Mouse (Mus musculus) testis, adult 10 weeks (tissue): Measurements from ENCODE around the gene Selenow. TPM values are rescaled to one million over a fixed set of nuclear protein-coding genes. Genes with fewer than 3 reads are reported as not detected.

Source experiments
- polyA plus RNA-seq: library from polyadenylated mRNA; stranded (reverse); fragments of 350-450 nt; fragmentation: Illumina TruSeq; extraction: RNeasy Lipid Tissue Mini Kit (QIAGEN cat#74804); gene quantifications from one replicate; pipeline ENCODE4 v1.2.3, GENCODE M21; 2014; ENCODE audit warnings: low read depth, low replicate concordance

The Selenow gene
- polyA plus RNA-seq = 12.0 TPM

GRCm38 (mm10) chr7:15922220-15922773 lies at the start of gene Selenow:
Gene Selenow, minus strand, starts transcription at chr7:15922402.

DNA sequence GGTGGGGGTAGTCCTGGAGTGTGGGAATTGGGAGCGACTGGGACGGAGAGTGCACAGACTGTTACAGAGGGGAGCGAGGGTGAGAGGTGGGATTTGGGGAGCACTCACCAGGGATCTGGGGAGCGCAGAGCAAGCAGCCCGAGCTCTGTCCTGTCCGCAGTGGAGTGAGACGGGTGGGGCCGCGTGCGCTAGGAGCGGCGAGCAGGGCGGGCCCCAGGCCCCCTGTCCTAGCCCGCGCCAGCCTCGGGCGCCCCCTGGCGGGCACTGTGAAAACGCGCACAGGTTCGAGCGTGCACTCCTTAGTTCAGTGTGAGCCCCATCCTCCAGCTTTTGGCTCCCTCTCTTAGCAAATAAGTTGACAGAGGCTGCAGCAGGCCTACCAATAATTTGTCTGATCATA lies 45.1 kb upstream of the Selenow start, which contains the start of gene Ehd2:
Ehd2 (minus strand) TSS at position 256 of the 400 bp plus-strand sequence.

DNA sequence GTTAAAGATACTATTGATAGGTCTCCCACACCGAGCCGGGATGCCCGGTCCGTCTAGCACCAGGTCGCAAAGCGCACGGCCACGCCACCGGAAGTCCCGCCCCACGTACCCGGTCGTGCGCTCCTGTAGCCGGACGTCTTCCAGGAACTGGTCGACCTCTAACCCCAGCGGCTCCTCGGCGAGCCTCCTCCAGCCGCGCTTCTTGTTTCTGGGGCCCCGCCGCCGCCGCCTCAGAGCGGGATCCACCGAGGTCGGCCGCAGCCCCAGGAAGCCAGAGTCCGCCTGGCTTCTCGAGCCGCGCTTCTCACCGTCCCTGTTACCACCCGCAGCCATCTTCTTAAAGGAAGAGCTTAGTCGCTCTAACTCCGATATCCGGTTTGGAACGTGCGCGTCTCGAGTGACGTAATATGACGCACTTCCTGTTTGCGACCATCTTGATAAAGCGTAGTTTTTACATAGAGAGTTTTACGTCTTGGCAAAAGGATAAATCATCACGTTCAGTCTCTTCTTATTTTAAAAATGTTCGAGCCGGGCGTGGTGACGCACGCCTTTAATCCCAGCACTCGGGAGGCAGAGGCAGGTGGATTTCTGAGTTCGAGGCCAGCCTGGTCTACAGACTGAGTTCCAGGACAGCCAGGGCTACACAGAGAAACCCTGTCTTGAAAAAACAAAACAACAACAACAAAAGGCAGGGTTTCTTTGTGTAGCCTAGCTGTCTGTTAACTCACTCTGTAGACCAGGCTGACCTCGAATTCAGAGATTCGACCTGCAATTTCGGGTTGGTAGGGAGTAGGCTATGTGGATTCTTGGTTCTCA lies 23.7 kb upstream of the Selenow start, which contains the start of gene Nop53:
Nop53 (minus strand) TSS at position 354 of the 816 bp plus-strand sequence.

DNA sequence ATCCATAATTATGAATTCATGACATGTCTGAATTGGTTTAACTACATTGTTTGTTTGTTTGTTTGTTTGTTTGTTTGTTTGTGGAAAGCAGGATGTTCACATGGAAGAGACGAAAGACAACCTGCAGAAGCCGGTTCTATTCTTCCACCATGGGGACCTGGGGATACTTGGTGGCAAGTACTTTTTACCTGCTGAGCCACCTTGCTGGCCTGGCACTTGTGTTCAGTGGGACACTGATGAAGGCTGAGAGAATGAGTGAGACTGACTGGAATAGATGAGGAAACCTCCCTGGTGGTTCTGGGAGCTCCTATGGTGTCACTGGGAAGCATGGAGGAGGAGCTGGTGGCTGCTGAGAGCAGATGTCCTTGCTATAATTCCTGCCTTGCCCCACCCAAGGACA lies 39.9 kb downstream of the Selenow start, which contains the start of gene Crxos:
Crxos (plus strand) TSS at position 301 of the 400 bp plus-strand sequence.

GRCm38 (mm10) chr7:15879756-15880155 lies 42.4 kb downstream of the Selenow start, which contains the start of gene Crx:
Gene Crx, minus strand, starts transcription at chr7:15879968.

Other genes with a start within 250 kb of the Selenow start
- gene Obox5, start 172.3 kb downstream of the Selenow start, polyA plus RNA-seq = not detected
- gene Obox6, start 82.7 kb downstream of the Selenow start, polyA plus RNA-seq = not detected
- gene Crx, start 42.4 kb downstream of the Selenow start, polyA plus RNA-seq = not detected
- gene Crxos, start 39.8 kb downstream of the Selenow start, polyA plus RNA-seq = not detected
- gene Nop53, start 23.7 kb upstream of the Selenow start, polyA plus RNA-seq = 9.3 TPM
- gene Ehd2, start 45.2 kb upstream of the Selenow start, polyA plus RNA-seq = 1.5 TPM
- 0.15 TPM for gene Bicra, start 125.5 kb upstream of the Selenow start, polyA plus RNA-seq
- gene Zfp541, start 139.4 kb upstream of the Selenow start, polyA plus RNA-seq = 18.6 TPM
- gene Napa, start 176.1 kb upstream of the Selenow start, polyA plus RNA-seq = 32.6 TPM
- gene Kptn, start 197.5 kb upstream of the Selenow start, polyA plus RNA-seq = 2.6 TPM
- 2.8 TPM for gene Slc8a2, start 207.4 kb upstream of the Selenow start, polyA plus RNA-seq